ENCODE assay signal across 9 mouse cellular contexts in genomic region chr17:28373821-28374220, GRCm38 (mm10). TPM values are rescaled to one million over a fixed set of nuclear protein-coding genes. Genes with fewer than 3 reads are reported as not detected.
DNase-seq lines count a peak whose midpoint lies in the region; ATAC-seq and TF ChIP-seq lines count a peak whose summit lies in the region.
"Had no signal": no experiment of that assay in that cellular context is flagged by ENCODE, and none has a peak within 500 bp of the region (broad histone marks: within the 10 kb centered on the region; RNA-seq: fewer than 3 reads in every experiment).

No protein-coding gene starts in this region.

- TF ChIP-seq CTCF in CH12.LX (conservative IDR thresholded peaks at IDR 0.05 in 1 of 2, IDR thresholded peaks at IDR 0.05 in 1 of 2; ENCODE audit: low read depth in 2 of 2, low read length in 2 of 2) = peak; percentile 65 to 91
- TF ChIP-seq CTCF in bone marrow, adult 2 months (IDR thresholded peaks at IDR 0.05; ENCODE audit: control insufficient read depth, insufficient read depth, low read length) = peak; percentile 94
- TF ChIP-seq CTCF in liver, postnatal 0 days (IDR thresholded peaks at IDR 0.05; ENCODE audit: low read depth) = peak; percentile 90
- TF ChIP-seq CTCF in spleen, adult 2 months (IDR thresholded peaks at IDR 0.05; ENCODE audit: extremely low read depth, insufficient read depth, insufficient read length, insufficient replicate concordance) = peak; percentile 83

- in situ Hi-C loops in CH12.LX (cut with MboI; ENCODE audit: low pct_ligation_motif_present, low pct_unique_long_range_greater_than_20kb, low sequenced_read_pairs) = loop anchor here (10.0 kb wide), 1 partner anchor 161 kb away; the partner anchor contains the start of gene Armc12

- H3K4me3 ChIP-seq in hindbrain, embryonic 10.5 days = no peak overlapping the region
- no peak overlapping the region for H3K4me3 ChIP-seq in hindbrain, embryonic 13.5 days
- H3K4me3 ChIP-seq in CH12.LX (replicated peaks in 1 of 3; ENCODE audit: low read depth in 2 of 3, low read length in 2 of 3, poor library complexity in 1 of 3) = no peak overlapping the region
- no peak overlapping the region for H3K4me3 ChIP-seq in bone marrow, adult 2 months (replicated peaks; ENCODE audit: control insufficient read depth, low read depth, low read length)
- no peak overlapping the region for H3K4me3 ChIP-seq in liver, postnatal 0 days (ENCODE audit: low read depth, low read length)
- H3K4me3 ChIP-seq in spleen, adult 2 months (ENCODE audit: extremely low read depth, insufficient read depth, insufficient read length) = no peak overlapping the region
- H3K4me3 ChIP-seq: embryonic facial prominence, embryonic 12.5 days had no signal

- no peak overlapping the region for H3K4me2 ChIP-seq in hindbrain, embryonic 13.5 days
- peak overlapping the region; percentile 68 for H3K4me2 ChIP-seq in CH12.LX (ENCODE audit: insufficient read depth, low read depth, poor library complexity, severe bottlenecking)
- no peak overlapping the region for H3K4me2 ChIP-seq in liver, postnatal 0 days (ENCODE audit: low read depth, low read length)

- H3K4me1 ChIP-seq in hindbrain, embryonic 10.5 days (replicated peaks) = peaks cover 16% of the 10 kb centered on the region
- no peaks in the 10 kb centered on the region; the same call in 1 of the 2 replicates for H3K4me1 ChIP-seq in hindbrain, embryonic 13.5 days (replicated peaks)
- peaks cover 0 to 4% of the 10 kb centered on the region in 2 experiments; a peak in 1 of 4 replicates for H3K4me1 ChIP-seq in CH12.LX (ENCODE audit: control insufficient read depth in 1 of 2, insufficient read depth in 2 of 2)
- H3K4me1 ChIP-seq in bone marrow, adult 2 months (ENCODE audit: control insufficient read depth, insufficient read depth, low read length) = no peaks in the 10 kb centered on the region
- H3K4me1 ChIP-seq in liver, postnatal 0 days (ENCODE audit: insufficient read depth) = no peaks in the 10 kb centered on the region
- H3K4me1 ChIP-seq in spleen, adult 2 months (ENCODE audit: control insufficient read depth, insufficient read depth, insufficient read length) = no peaks in the 10 kb centered on the region

- H3K27ac ChIP-seq in hindbrain, embryonic 10.5 days = no peak overlapping the region
- no peak overlapping the region for H3K27ac ChIP-seq in hindbrain, embryonic 13.5 days
- no peak overlapping the region for H3K27ac ChIP-seq in CH12.LX (ENCODE audit: insufficient read depth, low read depth)
- no peak overlapping the region for H3K27ac ChIP-seq in bone marrow, adult 2 months (ENCODE audit: control insufficient read depth, insufficient read depth, low read depth, low read length, poor library complexity)
- no peak overlapping the region for H3K27ac ChIP-seq in liver, postnatal 0 days (ENCODE audit: low read depth)
- no peak overlapping the region for H3K27ac ChIP-seq in spleen, adult 2 months (ENCODE audit: insufficient read depth, low read length)
- H3K27ac ChIP-seq: embryonic facial prominence, embryonic 12.5 days had no signal

- no peaks in the 10 kb centered on the region for H3K79me2 ChIP-seq in CH12.LX (replicated peaks; ENCODE audit: control insufficient read depth, extremely low read depth, insufficient read depth, poor library complexity, severe bottlenecking)

- H3K36me3 ChIP-seq in hindbrain, embryonic 10.5 days = no peaks in the 10 kb centered on the region
- no peaks in the 10 kb centered on the region for H3K36me3 ChIP-seq in hindbrain, embryonic 13.5 days
- H3K36me3 ChIP-seq in CH12.LX (replicated peaks in 1 of 2; ENCODE audit: control insufficient read depth in 1 of 2, insufficient read depth in 1 of 2, low read length in 1 of 2) = no peaks in the 10 kb centered on the region
- no peaks in the 10 kb centered on the region for H3K36me3 ChIP-seq in liver, postnatal 0 days (replicated peaks; ENCODE audit: insufficient read depth, low read length)
- no peaks in the 10 kb centered on the region for H3K36me3 ChIP-seq in spleen, adult 2 months (ENCODE audit: control insufficient read depth, insufficient read depth, low read length)
- H3K36me3 ChIP-seq: embryonic facial prominence, embryonic 12.5 days had no signal

- no peak overlapping the region for H3K9ac ChIP-seq in hindbrain, embryonic 13.5 days
- H3K9ac ChIP-seq in CH12.LX (ENCODE audit: insufficient read depth, low read depth) = no peak overlapping the region
- H3K9ac ChIP-seq in liver, postnatal 0 days (replicated peaks) = no peak overlapping the region

- DNase-seq in hindbrain, embryonic 10.5 days (ENCODE audit: low spot score) = peak; percentile 53
- DNase-seq in CH12.LX (ENCODE audit: extremely low read depth) = peak; percentile 64
- DNase-seq in heart, postnatal 4 days = peak; percentile 67
- DNase-seq in liver, postnatal 0 days = peak; percentile 76
- DNase-seq in spleen, adult 2 months (ENCODE audit: low read depth in 1 of 2, low spot score in 2 of 2) = peak in 1 of 2 experiments; percentile 40
- no peak for DNase-seq in layer of hippocampus, adult 9-10 months (ENCODE audit: low spot score)

- peaks cover 48% of the 10 kb centered on the region for H3K27me3 ChIP-seq in hindbrain, embryonic 10.5 days (ENCODE audit: insufficient read depth, poor library complexity, severe bottlenecking)
- peaks cover 43% of the 10 kb centered on the region for H3K27me3 ChIP-seq in hindbrain, embryonic 13.5 days
- peaks cover 8% of the 10 kb centered on the region for H3K27me3 ChIP-seq in CH12.LX (replicated peaks)
- H3K27me3 ChIP-seq in liver, postnatal 0 days (ENCODE audit: insufficient read depth, low read length) = peaks cover 25% of the 10 kb centered on the region
- H3K27me3 ChIP-seq in spleen, adult 2 months (ENCODE audit: control insufficient read depth, insufficient read depth, low read length) = peaks cover 5% of the 10 kb centered on the region

- no peak for TF ChIP-seq EP300 in CH12.LX (IDR thresholded peaks at IDR 0.05; ENCODE audit: low read length)
- no peak for TF ChIP-seq EP300 in liver, postnatal 0 days (IDR thresholded peaks at IDR 0.05; ENCODE audit: low read depth)

- ATAC-seq in hindbrain, embryonic 13.5 days (ENCODE audit: low FRiP score) = no peak
- 0 out of 2 replicates have a peak, but pooled peaks have one; percentile 41 for ATAC-seq in liver, postnatal 0 days

- dilution Hi-C loops in CH12.LX (cut with MboI; ENCODE audit: extremely low pct_ligation_motif_present, extremely low pct_unique_long_range_greater_than_20kb, low sequenced_read_pairs) = no loop called here

- peak; percentile 85 for TF ChIP-seq RAD21 in CH12.LX (IDR thresholded peaks at IDR 0.05; ENCODE audit: low read depth, low read length)

- no peaks in the 10 kb centered on the region for H3K9me3 ChIP-seq in hindbrain, embryonic 10.5 days
- no peaks in the 10 kb centered on the region for H3K9me3 ChIP-seq in hindbrain, embryonic 13.5 days
- no peaks in the 10 kb centered on the region for H3K9me3 ChIP-seq in CH12.LX (replicated peaks; ENCODE audit: low read length)
- H3K9me3 ChIP-seq in liver, postnatal 0 days (ENCODE audit: low read length) = no peaks in the 10 kb centered on the region
- H3K9me3 ChIP-seq: embryonic facial prominence, embryonic 12.5 days had no signal

- no peak for TF ChIP-seq POLR2A in CH12.LX (IDR thresholded peaks at IDR 0.05; ENCODE audit: low read depth, low read length)
- TF ChIP-seq POLR2A in bone marrow, adult 2 months (IDR thresholded peaks at IDR 0.05; ENCODE audit: borderline replicate concordance, control insufficient read depth, low read depth, low read length) = no peak
- no peak for TF ChIP-seq POLR2A in spleen, adult 2 months (IDR thresholded peaks at IDR 0.05; ENCODE audit: low read depth, low read length)

- whole genome bisulfite sequencing in hindbrain, embryonic 10.5 days = 13% methylated on average over 10 of the region's 10 CpGs
- 11% methylated on average over 10 of the region's 10 CpGs for WGBS in hindbrain, embryonic 13.5 days
- 13% methylated on average over 10 of the region's 10 CpGs for WGBS in bone marrow, adult 2 months
- 13% methylated on average over 10 of the region's 10 CpGs for WGBS in liver, postnatal 0 days (ENCODE audit: insufficient replicate concordance)
- WGBS in spleen, adult 2 months = 19% methylated on average over 10 of the region's 10 CpGs

RNA-seq across cellular contexts. Expression of gene Tulp1, which starts 8.8 kb away (rescaled TPM):
- 2.8 and 4.0 TPM in 2 replicates for polyA plus RNA-seq in hindbrain, embryonic 10.5 days (2016; fragmentation: Nextera tagmentation; extraction: Ambion mirVana)
- polyA plus RNA-seq in hindbrain, embryonic 13.5 days (2015; fragmentation: Nextera tagmentation; extraction: Ambion mirVana) = 2.1 and 2.2 TPM in 2 replicates
- total RNA-seq in CH12.LX (2012; rRNA removed) (0.17 TPM in 1 of 2 replicates, not detected in the other), CH12.LX (2014; rRNA removed) (not detected in 2 replicates)
- not detected in 2 replicates for polyA plus RNA-seq in CH12.LX (2012; ENCODE audit: insufficient read length, low read depth)
- polyA plus RNA-seq in bone marrow, adult 2 months (2011; ENCODE audit: insufficient read depth, insufficient read length, low replicate concordance, missing spikeins) = 1.9 and 7.8 TPM in 2 replicates
- 1 to 10 TPM; 1.0 to 1.5 TPM for total RNA-seq in heart, postnatal 4 days (2021)
- polyA plus RNA-seq in liver, postnatal 0 days (2015; fragmentation: Nextera tagmentation; extraction: Ambion mirVana) = 0.18 and 0.33 TPM in 2 replicates
- polyA plus RNA-seq in spleen, adult 2 months (2012; rRNA removed) = 0.15 and 0.25 TPM in 2 replicates

RNA-seq across cellular contexts. Expression of gene Tead3, which starts 23.2 kb away (rescaled TPM):
- polyA plus RNA-seq in hindbrain, embryonic 10.5 days (2016; fragmentation: Nextera tagmentation; extraction: Ambion mirVana) = 5.5 and 6.1 TPM in 2 replicates
- polyA plus RNA-seq in hindbrain, embryonic 13.5 days (2015; fragmentation: Nextera tagmentation; extraction: Ambion mirVana) = 1.8 and 2.0 TPM in 2 replicates
- total RNA-seq in CH12.LX (2012; rRNA removed) (0.17 and 0.42 TPM in 2 replicates), CH12.LX (2014; rRNA removed) (not detected in 2 replicates)
- 0.08 TPM in 1 of 2 replicates, not detected in the other for polyA plus RNA-seq in CH12.LX (2012; ENCODE audit: insufficient read length, low read depth)
- polyA plus RNA-seq in bone marrow, adult 2 months (2011; ENCODE audit: insufficient read depth, insufficient read length, low replicate concordance, missing spikeins) = 1.1 and 2.8 TPM in 2 replicates
- 10 to 100 TPM; 26.3 to 30.2 TPM for total RNA-seq in heart, postnatal 4 days (2021)
- polyA plus RNA-seq in liver, postnatal 0 days (2015; fragmentation: Nextera tagmentation; extraction: Ambion mirVana) = 0.79 and 1.2 TPM in 2 replicates
- polyA plus RNA-seq in spleen, adult 2 months (2012; rRNA removed) = 4.3 and 5.0 TPM in 2 replicates

RNA-seq across cellular contexts. Expression of gene Rpl10a, which starts 45.5 kb away (rescaled TPM):
- 439 and 483 TPM in 2 replicates for polyA plus RNA-seq in hindbrain, embryonic 10.5 days (2016; fragmentation: Nextera tagmentation; extraction: Ambion mirVana)
- polyA plus RNA-seq in hindbrain, embryonic 13.5 days (2015; fragmentation: Nextera tagmentation; extraction: Ambion mirVana) = 336 and 366 TPM in 2 replicates
- total RNA-seq in CH12.LX (2012; rRNA removed) = 3,510 and 4,144 TPM in 2 replicates
- 2,222 and 3,467 TPM in 2 replicates for total RNA-seq in CH12.LX (2014; rRNA removed)
- polyA plus RNA-seq in CH12.LX (2012; ENCODE audit: insufficient read length, low read depth) = 1,605 and 1,846 TPM in 2 replicates
- 776 and 1,141 TPM in 2 replicates for polyA plus RNA-seq in bone marrow, adult 2 months (2011; ENCODE audit: insufficient read depth, insufficient read length, low replicate concordance, missing spikeins)
- total RNA-seq in heart, postnatal 4 days (2021) = 100 to 1,000 TPM; 663 to 665 TPM
- polyA plus RNA-seq in liver, postnatal 0 days (2015; fragmentation: Nextera tagmentation; extraction: Ambion mirVana) = 296 and 311 TPM in 2 replicates
- 4,168 and 4,314 TPM in 2 replicates for polyA plus RNA-seq in spleen, adult 2 months (2012; rRNA removed)
